Mouse (Mus musculus) forebrain, postnatal 0 days (tissue): Measurements from ENCODE around the gene Grip1. TPM values are rescaled to one million over a fixed set of nuclear protein-coding genes. Genes with fewer than 3 reads are reported as not detected.
A peak's percentile ranks its signal among the peaks of the same experiment; 100 is the strongest.

Experiments used
- ATAC-seq: fragments of 200-750 bp; cut with Nextera tagmentation; 2 replicates; pipeline ENCODE4 v1.8.0; 2017; ENCODE audit warnings: mild to moderate bottlenecking, moderate library complexity
- DNase-seq: peaks from one replicate; pipeline ENCODE4 v3.0.0-alpha.2; 2015
- H3K27ac ChIP-seq: fragments of 300-500 bp; sonication (generic); 2 replicates; pipeline ENCODE4 v1.5.1; 2014; ENCODE audit warnings: low read depth, mild to moderate bottlenecking, antibody characterized with exemption, low read length, moderate library complexity, mixed read lengths
- H3K27me3 ChIP-seq: fragments of 300-500 bp; sonication (generic); 2 replicates; pipeline ENCODE4 v1.6.1; 2014; ENCODE audit warnings: mild to moderate bottlenecking, low read length, mixed read lengths; ENCODE audit not compliant: insufficient read depth
- H3K36me3 ChIP-seq: fragments of 300-500 bp; sonication (generic); 2 replicates; pipeline ENCODE4 v1.6.1; 2014; ENCODE audit warnings: mild to moderate bottlenecking, moderate library complexity; ENCODE audit not compliant: insufficient read depth
- H3K4me1 ChIP-seq: fragments of 300-500 bp; sonication (generic); 2 replicates; pipeline ENCODE4 v1.6.1; 2014; ENCODE audit warnings: antibody characterized with exemption; ENCODE audit not compliant: insufficient read depth
- H3K4me2 ChIP-seq: fragments of 300-500 bp; sonication (generic); 2 replicates; pipeline ENCODE4 v1.6.1; 2014; ENCODE audit warnings: low read depth, mild to moderate bottlenecking, moderate library complexity
- H3K4me3 ChIP-seq: fragments of 300-500 bp; sonication (generic); 2 replicates; pipeline ENCODE4 v1.5.1; 2014; ENCODE audit warnings: low read depth, low read length, mixed read lengths
- H3K9ac ChIP-seq: fragments of 300-500 bp; sonication (generic); 2 replicates; pipeline ENCODE4 v1.6.1; 2014; ENCODE audit warnings: mild to moderate bottlenecking
- H3K9me3 ChIP-seq: fragments of 300-500 bp; sonication (generic); 2 replicates; pipeline ENCODE4 v1.6.1; 2016; ENCODE audit warnings: low read length
- CTCF ChIP-seq: sonication (generic); IDR thresholded peaks from 2 replicates; pipeline ENCODE4 v1.5.1; 2016; ENCODE audit warnings: antibody characterized with exemption, control low read depth, low read depth
- WGBS: fragments of 180-500 bp; shearing (Covaris S2); extraction: QIAGEN DNeasy Blood & Tissue Kit; methylation state at CpG from one replicate; pipeline ENCODE4 v1.1.7; 2014; 5-methylcytosine and 5-hydroxymethylcytosine counted together
- polyA plus RNA-seq: library from polyadenylated mRNA; unstranded; fragments of >200 nt; fragmentation: Nextera tagmentation; extraction: Ambion mirVana; gene quantifications from 2 replicates; pipeline ENCODE4 v1.2.1, GENCODE M21; 2015
- total RNA-seq: library from RNA; depleted of rRNA; stranded (reverse); fragments of >200 nt; gene quantifications from 2 replicates; pipeline ENCODE4 v1.2.3, GENCODE M21; 2014

Gene Grip1
- total and polyA plus RNA-seq, 2 experiments from 2014 or later, result 14.8 to 34.5 TPM

- Histone ChIP-seq H3K4me2 (no peak overlapping the region), H3K4me1 (peaks cover 17% of the 10 kb centered on the region), H3K27ac (no peak overlapping the region), H3K27me3 (no peaks in the 10 kb centered on the region), H3K4me3 (no peak overlapping the region), H3K9ac (no peak overlapping the region), H3K36me3 (no peaks in the 10 kb centered on the region), H3K9me3 (no peaks in the 10 kb centered on the region)
- TF ChIP-seq CTCF, result no peak
- 71% methylated on average over 6 of the region's 6 CpGs for WGBS
- no peak for DNase-seq
- ATAC-seq, result no peak
These were observed 577.3 kb downstream of the Grip1 start for GRCm38 (mm10) chr10:120030901-120031300.

DNA sequence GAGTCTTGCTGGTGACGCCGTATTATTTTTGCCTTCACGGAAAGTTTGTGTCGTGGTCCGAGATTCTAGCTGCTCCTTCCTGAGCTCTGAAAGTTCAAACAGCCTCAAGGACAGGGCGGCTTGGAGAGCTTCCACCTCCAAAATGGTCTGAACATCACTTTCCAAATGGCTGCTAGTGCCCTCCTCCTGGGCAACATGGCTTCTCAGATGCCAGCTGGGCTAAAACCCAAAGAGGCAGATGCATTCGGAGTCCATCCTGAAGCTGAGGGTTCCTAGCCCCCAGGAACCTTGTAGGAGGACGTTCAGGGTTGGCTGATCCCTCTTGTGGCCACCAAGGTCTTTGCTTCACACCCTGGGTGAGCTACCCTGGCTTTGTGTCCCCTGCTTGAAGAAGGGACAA lies 577.7 kb downstream of the Grip1 start:
- no peaks in the 10 kb centered on the region for H3K9me3 ChIP-seq
- no peak for ATAC-seq
- H3K4me2 ChIP-seq, result no peak overlapping the region
- no peak overlapping the region for H3K9ac ChIP-seq
- 63% methylated on average over 8 of the region's 8 CpGs for WGBS
- no peaks in the 10 kb centered on the region for H3K36me3 ChIP-seq
- H3K4me3 ChIP-seq, result no peak overlapping the region
- no peak overlapping the region for H3K27ac ChIP-seq
- H3K4me1 ChIP-seq, result peaks cover 20% of the 10 kb centered on the region
- no peaks in the 10 kb centered on the region for H3K27me3 ChIP-seq
- TF ChIP-seq CTCF, result no peak
- no peak for DNase-seq

DNA sequence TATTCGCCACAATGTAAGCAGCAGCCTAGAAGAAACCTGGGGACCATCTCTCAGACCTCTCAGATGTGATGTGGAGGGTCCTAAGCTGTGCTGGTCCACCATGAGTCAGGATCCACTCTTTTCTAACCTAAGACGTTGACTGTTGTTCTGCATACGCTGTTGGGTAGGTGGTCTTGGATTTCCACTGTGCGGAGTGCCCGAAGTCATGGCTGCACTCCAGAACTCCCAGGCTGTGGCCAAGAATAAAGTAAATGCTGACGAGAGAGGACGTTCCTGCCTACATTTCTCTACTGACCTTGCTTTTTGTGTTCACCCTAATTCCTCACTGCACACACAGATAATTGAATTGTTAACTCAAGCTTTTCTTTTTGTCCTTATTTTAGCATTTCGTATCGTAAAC lies 580.2 kb downstream of the Grip1 start:
- whole genome bisulfite sequencing, result 35% methylated on average over 9 of the region's 9 CpGs
- Histone ChIP-seq H3K36me3 (no peaks in the 10 kb centered on the region), H3K4me2 (no peak overlapping the region), H3K4me1 (peaks cover 14% of the 10 kb centered on the region; the same call in 1 of the 2 replicates), H3K9me3 (no peaks in the 10 kb centered on the region), H3K4me3 (no peak overlapping the region), H3K27me3 (no peaks in the 10 kb centered on the region), H3K27ac (no peak overlapping the region), H3K9ac (no peak overlapping the region)
- TF ChIP-seq CTCF, result no peak
- no peak for ATAC-seq
- no peak for DNase-seq

GRCm38 (mm10) chr10:120035211-120035733 lies 581.6 kb downstream of the Grip1 start:
- H3K27me3 ChIP-seq, result no peaks in the 10 kb centered on the region
- no peaks in the 10 kb centered on the region for H3K36me3 ChIP-seq
- peak overlapping the region; percentile 15; the same call in 1 of the 2 replicates for H3K4me3 ChIP-seq
- peak overlapping the region; percentile 23; the same call in 1 of the 2 replicates for H3K9ac ChIP-seq
- peaks cover 14% of the 10 kb centered on the region; the same call in 1 of the 2 replicates for H3K4me1 ChIP-seq
- DNase-seq, result no peak
- no peak for TF ChIP-seq CTCF
- H3K9me3 ChIP-seq, result no peaks in the 10 kb centered on the region
- H3K4me2 ChIP-seq, result peak overlapping the region; percentile 36
- ATAC-seq, result no peak
- 12% methylated on average over 15 of the region's 15 CpGs for WGBS
- no peak overlapping the region for H3K27ac ChIP-seq

GRCm38 (mm10) chr10:120035824-120036223 lies 582.2 kb downstream of the Grip1 start:
- no peaks in the 10 kb centered on the region for H3K27me3 ChIP-seq
- no peaks in the 10 kb centered on the region for H3K9me3 ChIP-seq
- TF ChIP-seq CTCF, result no peak
- H3K4me3 ChIP-seq, result peak overlapping the region; percentile 15; the same call in 1 of the 2 replicates
- H3K27ac ChIP-seq, result no peak overlapping the region
- no peaks in the 10 kb centered on the region for H3K36me3 ChIP-seq
- peaks cover 14% of the 10 kb centered on the region; the same call in 1 of the 2 replicates for H3K4me1 ChIP-seq
- DNase-seq, result no peak
- 21% methylated on average over 6 of the region's 6 CpGs for WGBS
- peak; percentile 34; the same call in 1 of the 2 replicates for ATAC-seq
- peak overlapping the region; percentile 23; the same call in 1 of the 2 replicates for H3K9ac ChIP-seq
- peak overlapping the region; percentile 36 for H3K4me2 ChIP-seq

DNA sequence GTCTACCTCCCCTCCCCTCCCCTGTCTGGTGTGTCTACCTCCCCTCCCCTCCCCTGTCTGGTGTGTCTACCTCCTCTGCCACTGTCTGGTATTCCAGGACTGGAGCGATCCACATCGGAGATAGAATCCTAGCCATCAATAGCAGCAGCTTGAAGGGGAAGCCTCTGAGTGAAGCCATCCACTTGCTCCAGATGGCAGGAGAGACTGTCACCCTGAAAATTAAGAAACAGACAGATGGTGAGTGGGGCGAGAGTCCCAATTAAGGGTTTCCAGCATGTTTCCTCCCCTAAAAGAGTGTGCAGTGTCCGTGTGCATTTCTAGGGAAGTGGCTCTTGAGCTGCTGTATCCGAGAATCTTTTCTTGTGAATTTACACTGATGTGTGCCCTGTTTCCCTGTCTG lies 584.6 kb downstream of the Grip1 start:
- no peak overlapping the region for H3K9ac ChIP-seq
- no peak overlapping the region for H3K4me2 ChIP-seq
- no peaks in the 10 kb centered on the region for H3K36me3 ChIP-seq
- no peak for TF ChIP-seq CTCF
- peak overlapping the region; percentile 59 for H3K27ac ChIP-seq
- 57% methylated on average over 5 of the region's 5 CpGs for WGBS
- ATAC-seq, result peak; percentile 85
- no peak overlapping the region for H3K4me3 ChIP-seq
- no peaks in the 10 kb centered on the region for H3K27me3 ChIP-seq
- H3K9me3 ChIP-seq, result no peaks in the 10 kb centered on the region
- peaks cover 14% of the 10 kb centered on the region; the same call in 1 of the 2 replicates for H3K4me1 ChIP-seq
- DNase-seq, result peak; percentile 81

- WGBS, result 28% methylated on average over 6 of the region's 6 CpGs
- no peak overlapping the region for H3K9ac ChIP-seq
- peaks cover 2% of the 10 kb centered on the region; the same call in 1 of the 2 replicates for H3K36me3 ChIP-seq
- H3K4me3 ChIP-seq, result no peak overlapping the region
- H3K27ac ChIP-seq, result no peak overlapping the region
- no peak for TF ChIP-seq CTCF
- H3K27me3 ChIP-seq, result no peaks in the 10 kb centered on the region
- DNase-seq (no peak), ATAC-seq (peak; percentile 23; the same call in 1 of the 2 replicates)
- H3K9me3 ChIP-seq, result no peaks in the 10 kb centered on the region
- H3K4me1 ChIP-seq, result no peaks in the 10 kb centered on the region
- no peak overlapping the region for H3K4me2 ChIP-seq
These were observed 590.6 kb downstream of the Grip1 start for GRCm38 (mm10) chr10:120044237-120044636.
